Mouse (Mus musculus) heart, postnatal 36 days (tissue): ENCODE results near the gene Fam72a. TPM values are rescaled to one million over a fixed set of nuclear protein-coding genes. Genes with fewer than 3 reads are reported as not detected.

ENCODE experiments used
- DNase-seq, 2 experiments: peaks; one replicate each; pipeline ENCODE4 v3.0.0; 2021 to 2022
- intact Hi-C: fragments of 180-260 bp; cut with DNase I; formaldehyde crosslinking; loops from one replicate; pipeline ENCODE4 v1.15.1; 2025
- microRNA-seq, 2 experiments: library from miRNA; unstranded; fragments of <30 nt; microRNA quantifications; one replicate each; pipeline ENCODE4 v1.2.0; 2021; ENCODE audit warnings: borderline number of aligned reads in 2 of 2
- total RNA-seq, 2 experiments: library from RNA; stranded (reverse); gene quantifications; 2 replicates each; pipeline ENCODE4 v1.2.3; 2021

Fam72a gene
- total RNA-seq, 2 experiments from 2014 or later = 0.81 to 1.00 TPM

DNA sequence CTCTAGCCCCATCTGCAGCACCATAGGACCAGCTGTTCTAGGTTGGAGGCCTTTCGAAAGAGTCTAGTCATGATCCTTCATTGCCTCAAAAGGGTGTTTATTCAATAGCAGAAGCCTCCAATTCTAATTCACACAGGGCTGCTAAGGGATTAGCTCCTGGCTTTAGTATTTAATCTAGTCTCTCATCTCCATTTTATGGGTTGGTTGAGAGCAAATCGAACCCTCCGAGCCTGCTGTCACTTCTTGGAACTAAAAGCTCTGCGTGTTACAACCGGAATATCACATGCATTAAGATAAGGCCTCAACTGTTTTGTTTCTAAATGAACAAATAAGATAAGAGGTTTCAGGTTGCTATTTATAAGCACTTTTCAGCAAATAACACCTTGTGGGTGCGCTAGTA lies 42.0 kb downstream of the Fam72a start:
- intact Hi-C loops = no loop called here

DNA sequence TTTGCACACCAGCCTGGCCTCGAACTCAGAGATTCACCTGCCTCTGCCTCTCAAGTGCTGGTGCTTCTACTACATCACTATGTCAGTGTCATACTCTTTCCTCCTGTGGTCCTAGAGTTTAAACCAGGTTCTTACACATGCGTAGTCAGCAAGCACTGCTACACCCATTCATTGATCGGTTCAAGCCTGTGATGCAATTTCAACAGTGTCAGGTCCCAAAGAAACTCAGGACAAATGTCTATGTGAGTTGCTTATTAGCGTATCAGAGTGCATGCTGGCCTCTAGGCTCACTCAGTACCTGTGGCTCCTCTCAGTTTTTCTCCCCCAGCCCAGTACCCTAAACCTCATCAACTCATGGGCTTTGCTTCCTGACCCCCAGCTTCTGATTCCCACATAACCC lies 42.7 kb downstream of the Fam72a start:
- intact Hi-C loops = no loop called here
- DNase-seq = no peak

More for the DNA sequence above, 42.0 kb downstream of the Fam72a start:
- no peak for DNase-seq

DNA sequence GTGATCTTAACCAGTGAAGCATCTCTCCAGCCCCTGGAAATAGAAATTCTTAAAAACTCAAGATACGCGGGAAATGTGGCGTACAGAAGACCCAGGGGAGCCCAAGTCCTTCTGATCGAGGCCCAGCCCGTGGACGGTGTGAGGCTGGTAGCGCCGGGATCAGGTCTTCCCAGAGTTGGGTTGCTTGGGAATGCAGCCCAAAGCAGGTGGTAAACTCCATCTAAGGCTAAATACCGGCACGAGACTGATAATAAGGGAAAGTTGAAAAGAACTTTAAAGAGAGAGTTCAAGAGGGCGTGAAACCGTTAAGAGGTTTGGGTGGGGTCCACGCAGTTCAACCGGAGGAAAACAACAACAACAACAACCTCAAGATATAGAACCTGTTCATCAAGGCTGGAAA lies 46.0 kb downstream of the Fam72a start:
- intact Hi-C loops = no loop called here
- DNase-seq = peak in 1 of 2 experiments; percentile 13

DNA sequence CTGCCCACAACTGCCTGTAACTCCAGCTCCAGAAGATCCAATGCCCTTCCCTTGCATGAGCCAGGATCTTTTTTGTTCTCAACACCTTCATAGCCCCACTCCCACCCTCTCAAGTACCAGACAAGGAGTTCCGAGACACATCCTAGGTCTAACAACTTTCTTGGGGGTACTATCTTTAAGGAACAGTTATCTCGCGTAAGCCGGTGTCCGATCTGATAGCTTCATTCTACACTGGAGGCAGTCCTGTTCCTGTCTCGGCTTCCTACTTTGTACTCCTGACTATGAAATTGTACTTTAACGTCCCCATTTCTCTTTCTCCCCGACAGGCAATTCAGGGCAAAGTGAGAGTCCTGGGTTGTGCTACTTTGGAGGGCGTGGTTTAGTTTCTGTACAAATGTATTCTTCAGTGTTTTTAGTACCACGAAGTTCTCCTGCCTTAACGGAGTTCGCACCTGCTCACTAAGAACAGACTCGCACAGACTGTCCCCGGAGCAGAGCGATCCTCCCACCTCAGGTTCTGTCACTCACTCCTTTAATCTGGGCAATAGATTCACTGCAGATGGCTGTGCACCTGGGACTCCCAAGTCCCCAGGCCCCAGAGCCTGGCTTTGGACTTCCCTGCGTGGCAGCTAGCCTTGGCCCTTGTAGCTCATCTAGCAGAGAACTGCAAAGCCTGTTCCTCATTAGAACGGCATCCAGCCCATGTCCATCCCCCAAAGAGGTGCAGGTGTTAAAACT lies 51.4 kb downstream of the Fam72a start:
- DNase-seq = no peak
- intact Hi-C loops = no loop called here

DNA sequence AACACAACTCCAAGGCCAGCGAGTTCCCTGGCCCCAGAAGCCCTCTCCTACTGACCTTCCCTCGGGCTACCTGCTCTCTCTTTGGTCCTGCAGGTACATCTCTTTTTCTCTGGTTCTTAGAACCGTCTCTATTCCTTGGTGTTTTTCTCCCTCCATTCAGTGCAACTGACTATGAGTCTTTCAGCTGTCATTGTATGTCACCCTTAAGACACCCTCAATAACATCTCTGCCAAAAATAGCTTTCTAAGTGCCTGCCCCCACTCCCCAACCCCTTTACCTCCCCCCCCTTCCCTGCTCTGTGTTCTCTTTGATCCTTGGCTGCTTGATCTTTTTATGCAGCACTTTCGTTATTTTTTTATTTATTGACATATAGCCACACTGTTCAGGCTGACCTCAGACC lies 52.7 kb downstream of the Fam72a start:
- intact Hi-C loops = no loop called here
- no peak for DNase-seq

DNA sequence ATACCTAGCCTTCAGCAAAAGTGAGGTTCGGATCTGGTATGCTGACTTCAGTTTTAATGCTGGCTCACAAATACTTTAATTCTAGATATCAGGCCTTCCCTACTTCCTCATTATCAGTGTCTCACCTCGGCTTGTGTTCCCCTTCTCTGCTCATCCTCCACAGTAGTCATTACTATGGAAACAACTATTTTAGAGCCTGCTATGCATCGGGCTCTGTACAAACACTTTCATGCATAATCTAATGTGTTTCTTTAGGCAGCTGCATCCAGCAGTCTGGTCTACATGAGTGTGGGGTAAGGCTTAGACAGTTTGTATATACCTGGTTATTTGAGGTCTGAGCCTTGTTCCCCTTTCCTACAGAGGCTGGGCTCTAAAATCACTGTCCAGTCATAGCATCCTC lies 55.9 kb downstream of the Fam72a start:
- intact Hi-C loops = no loop called here
- DNase-seq = no peak

DNA sequence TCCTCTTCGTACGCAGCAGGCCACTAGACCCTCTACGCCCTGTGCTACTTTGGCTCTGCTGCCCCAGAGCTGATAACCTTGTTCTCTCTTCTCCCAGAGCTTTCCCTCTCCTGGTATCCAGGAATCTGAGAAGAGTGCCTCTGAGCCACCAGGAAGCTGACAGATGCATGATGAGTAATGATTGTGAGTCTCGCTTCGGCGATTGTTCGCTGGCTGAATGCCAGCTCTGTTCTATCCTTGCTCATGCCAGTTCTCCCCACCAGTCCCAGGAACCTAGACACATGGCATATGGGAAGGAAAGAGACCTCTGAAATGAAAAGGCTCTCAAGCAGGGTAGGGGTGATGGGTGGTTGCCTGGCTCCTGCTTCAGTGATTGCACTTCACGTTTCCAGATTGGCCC lies 59.1 kb downstream of the Fam72a start:
- intact Hi-C loops = no loop called here
- DNase-seq = no peak

Small RNAs within 50 kb of the gene (microRNA-seq; reads per million reads assigned to microRNA genes)
- 0 reads per million in 2 experiments for gene Gm24273

Other genes starting within 250 kb of the Fam72a start
- 1 to 10 TPM in 1 of 2 experiments, under 1 TPM in 1; 0.89 to 1.6 TPM for gene Ikbke, start 248.3 kb upstream of the Fam72a start, total RNA-seq
- 10 to 100 TPM; 21.1 to 24.1 TPM for gene Srgap2, start 551 bp upstream of the Fam72a start, total RNA-seq
- gene Avpr1b, start 71.3 kb downstream of the Fam72a start, total RNA-seq = not detected
- gene Ctse, start 110.4 kb downstream of the Fam72a start, total RNA-seq = under 1 TPM; 0.62 to 0.67 TPM
- gene Rab7b, start 160.8 kb downstream of the Fam72a start, total RNA-seq = 1 to 10 TPM; 4.3 to 4.5 TPM
- gene Slc26a9, start 216.1 kb downstream of the Fam72a start, total RNA-seq = not detected